Mouse (Mus musculus) stomach, postnatal 0 days (tissue): ENCODE measurements at regions not wholly inside any gene's neighbourhood (a gene's known extent, or its start where the extent isn't known, plus 50 kb on each side); places are given as distances from the start of the nearest gene placed in this dataset.

Experiments
- ATAC-seq: fragments of 200-750 bp; cut with Nextera tagmentation; 2 replicates; pipeline ENCODE4 v1.8.0; 2017; ENCODE audit not compliant: low FRiP score, low TSS enrichment
- DNase-seq: peaks from one replicate; pipeline ENCODE4 v3.0.0-alpha.2; 2016; ENCODE audit warnings: low spot score
- H3K27ac ChIP-seq: fragments of 300-500 bp; sonication (generic); replicated peaks from 2 replicates; pipeline ENCODE4 v1.5.1; 2014; ENCODE audit warnings: mild to moderate bottlenecking, control low read depth
- H3K27me3 ChIP-seq: fragments of 300-500 bp; sonication (generic); 2 replicates; pipeline ENCODE4 v1.6.1; 2014; ENCODE audit warnings: low read length; ENCODE audit not compliant: control insufficient read depth, insufficient read depth
- H3K36me3 ChIP-seq: fragments of 300-500 bp; sonication (generic); 2 replicates; pipeline ENCODE4 v1.6.1; 2014; ENCODE audit warnings: low read length, mixed read lengths; ENCODE audit not compliant: control insufficient read depth, insufficient read depth
- H3K4me1 ChIP-seq: fragments of 300-500 bp; sonication (generic); replicated peaks from 2 replicates; pipeline ENCODE4 v1.6.1; 2014; ENCODE audit warnings: antibody characterized with exemption; ENCODE audit not compliant: control insufficient read depth, insufficient read depth
- H3K4me2 ChIP-seq: fragments of 300-500 bp; sonication (generic); replicated peaks from 2 replicates; pipeline ENCODE4 v1.6.1; 2014; ENCODE audit warnings: low read depth, mild to moderate bottlenecking, control low read depth, moderate library complexity
- H3K4me3 ChIP-seq: fragments of 300-500 bp; sonication (generic); 2 replicates; pipeline ENCODE4 v1.5.1; 2014; ENCODE audit warnings: low read depth, low read length, control low read depth
- H3K9ac ChIP-seq: fragments of 300-500 bp; sonication (generic); 2 replicates; pipeline ENCODE4 v1.6.1; 2014; ENCODE audit warnings: mild to moderate bottlenecking, low read length, control low read depth, mixed read lengths
- H3K9me3 ChIP-seq: fragments of 300-500 bp; sonication (generic); 2 replicates; pipeline ENCODE4 v1.6.1; 2016; ENCODE audit warnings: low read length; ENCODE audit not compliant: control insufficient read depth
- CTCF ChIP-seq: IDR thresholded peaks from 2 replicates; pipeline ENCODE4 v1.5.1; 2016; ENCODE audit warnings: antibody characterized with exemption, low read depth, mild to moderate bottlenecking, moderate library complexity
- EP300 ChIP-seq: optimal IDR thresholded peaks from 2 replicates; pipeline ENCODE3; 2016; ENCODE audit warnings: antibody characterized with exemption
- WGBS: fragments of 180-500 bp; shearing (Covaris S2); extraction: QIAGEN DNeasy Blood & Tissue Kit; methylation state at CpG from one replicate; pipeline ENCODE4 v1.1.7; 2014; 5-methylcytosine and 5-hydroxymethylcytosine counted together

- H3K36me3 ChIP-seq, result no peaks in the 10 kb centered on the region
- no peak overlapping the region for H3K4me3 ChIP-seq
- ATAC-seq, result no peak
- no peak for TF ChIP-seq CTCF
- no peak for TF ChIP-seq EP300
- H3K9ac ChIP-seq, result no peak overlapping the region
- no peak for DNase-seq
- H3K4me1 ChIP-seq, result no peaks in the 10 kb centered on the region
- H3K27me3 ChIP-seq, result no peaks in the 10 kb centered on the region
- no peaks in the 10 kb centered on the region for H3K9me3 ChIP-seq
- H3K4me2 ChIP-seq, result no peak overlapping the region
- WGBS, result 61% methylated on average over 3 of the region's 3 CpGs
- H3K27ac ChIP-seq, result no peak overlapping the region
Measured at GRCm38 (mm10) chr5:7489602-7490001, 145.0 kb upstream of the Zfp804b start.

DNA sequence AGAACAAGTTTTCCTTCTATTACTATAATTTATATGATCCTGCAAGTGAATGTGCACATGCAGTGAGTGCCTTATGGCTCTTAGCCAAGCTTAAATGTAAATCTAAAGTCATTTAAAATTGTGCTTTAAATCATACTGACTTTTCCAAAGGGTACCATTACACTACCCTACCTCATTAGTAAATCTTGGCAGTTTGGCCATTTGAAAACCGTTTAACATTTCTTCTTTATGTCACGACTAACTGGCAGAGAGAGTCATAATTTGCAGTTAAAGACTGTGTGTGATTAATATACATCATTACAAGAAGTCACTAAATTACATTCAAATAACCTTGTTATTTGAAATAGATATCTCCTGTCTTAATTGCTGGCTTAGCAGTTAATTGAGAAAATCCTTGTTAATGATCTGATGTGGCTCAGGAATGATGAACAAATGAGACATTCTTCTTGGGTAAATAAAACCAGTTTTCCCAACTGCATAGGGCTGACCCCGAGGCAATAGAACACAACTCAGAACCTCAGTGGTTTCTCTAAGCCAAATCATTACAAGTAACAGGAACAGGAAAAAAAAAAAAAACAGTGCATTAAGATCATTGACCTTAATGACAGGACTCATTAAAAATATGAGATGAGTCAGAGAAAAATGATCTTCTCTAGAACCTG, 173.1 kb upstream of the Zfp804b start:
- 54% methylated on average over 3 of the region's 3 CpGs for WGBS

GRCm38 (mm10) chr5:7532686-7533199, 188.2 kb upstream of the Zfp804b start:
- no peak for ATAC-seq
- Histone ChIP-seq H3K9me3 (no peaks in the 10 kb centered on the region), H3K4me1 (no peaks in the 10 kb centered on the region), H3K4me2 (no peak overlapping the region), H3K27me3 (no peaks in the 10 kb centered on the region), H3K27ac (no peak overlapping the region), H3K4me3 (no peak overlapping the region), H3K9ac (no peak overlapping the region), H3K36me3 (no peaks in the 10 kb centered on the region)
- DNase-seq, result no peak
- TF ChIP-seq CTCF (no peak), EP300 (no peak)
- WGBS, result 81% methylated on average over 1 of the region's 1 CpGs

More for the DNA sequence above, 173.1 kb upstream of the Zfp804b start:
- H3K9me3 ChIP-seq, result no peaks in the 10 kb centered on the region
- ATAC-seq (no peak), DNase-seq (no peak)
- H3K4me3 ChIP-seq, result no peak overlapping the region
- H3K4me1 ChIP-seq, result no peaks in the 10 kb centered on the region
- H3K27ac ChIP-seq, result no peak overlapping the region
- no peaks in the 10 kb centered on the region for H3K36me3 ChIP-seq
- H3K4me2 ChIP-seq, result no peak overlapping the region
- no peaks in the 10 kb centered on the region for H3K27me3 ChIP-seq
- TF ChIP-seq CTCF (no peak), EP300 (no peak)
- H3K9ac ChIP-seq, result no peak overlapping the region

- WGBS, result 54% methylated on average over 2 of the region's 2 CpGs
- no peak for TF ChIP-seq CTCF
- no peak for TF ChIP-seq EP300
- ATAC-seq (no peak), DNase-seq (no peak)
- Histone ChIP-seq H3K9ac (no peak overlapping the region), H3K4me3 (no peak overlapping the region), H3K4me2 (no peak overlapping the region), H3K36me3 (no peaks in the 10 kb centered on the region), H3K9me3 (no peaks in the 10 kb centered on the region), H3K27me3 (no peaks in the 10 kb centered on the region), H3K4me1 (no peaks in the 10 kb centered on the region), H3K27ac (no peak overlapping the region)
Measured at GRCm38 (mm10) chr5:7539812-7540645, 195.5 kb upstream of the Zfp804b start.

DNA sequence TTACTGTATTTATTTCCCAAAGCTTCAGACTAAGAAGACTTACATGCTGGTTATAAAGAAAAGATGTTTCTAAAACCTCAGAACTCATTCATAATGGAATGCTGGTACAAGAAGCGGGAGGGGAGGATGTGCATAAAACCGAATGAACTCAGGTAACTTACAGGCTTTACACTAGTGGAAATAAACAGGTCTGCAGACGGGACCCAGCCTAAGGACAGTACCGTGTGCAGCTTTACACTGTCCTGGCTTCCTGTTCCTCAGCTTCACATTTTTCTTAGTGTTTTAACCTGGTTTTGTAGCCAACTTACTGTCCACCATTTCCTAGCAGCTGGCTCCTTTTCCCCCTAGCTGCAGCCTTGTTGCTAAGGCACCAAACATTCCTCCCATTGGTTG, 196.1 kb upstream of the Zfp804b start:
- TF ChIP-seq EP300, result no peak
- no peak for TF ChIP-seq CTCF
- H3K4me1 ChIP-seq, result no peaks in the 10 kb centered on the region
- H3K27ac ChIP-seq, result no peak overlapping the region
- WGBS, result 66% methylated on average over 4 of the region's 4 CpGs
- H3K27me3 ChIP-seq, result no peaks in the 10 kb centered on the region
- H3K4me3 ChIP-seq, result no peak overlapping the region
- no peaks in the 10 kb centered on the region for H3K36me3 ChIP-seq
- H3K9me3 ChIP-seq, result no peaks in the 10 kb centered on the region
- ATAC-seq (no peak), DNase-seq (no peak)
- no peak overlapping the region for H3K4me2 ChIP-seq
- no peak overlapping the region for H3K9ac ChIP-seq

GRCm38 (mm10) chr5:7543857-7544256, 199.3 kb upstream of the Zfp804b start:
- DNase-seq, result no peak
- no peaks in the 10 kb centered on the region for H3K36me3 ChIP-seq
- ATAC-seq, result no peak
- H3K27me3 ChIP-seq, result no peaks in the 10 kb centered on the region
- H3K4me2 ChIP-seq, result no peak overlapping the region
- H3K4me3 ChIP-seq, result no peak overlapping the region
- no peaks in the 10 kb centered on the region for H3K4me1 ChIP-seq
- TF ChIP-seq CTCF (no peak), EP300 (no peak)
- H3K9me3 ChIP-seq, result no peaks in the 10 kb centered on the region
- no peak overlapping the region for H3K9ac ChIP-seq
- no peak overlapping the region for H3K27ac ChIP-seq
- 80% methylated on average over 3 of the region's 3 CpGs for WGBS
